Mouse (Mus musculus) midbrain, embryonic 12.5 days (tissue): ENCODE data around the gene Mstn. TPM values are rescaled to one million over a fixed set of nuclear protein-coding genes. Genes with fewer than 3 reads are reported as not detected.

Source experiments
- ATAC-seq: fragments of 200-750 bp; cut with Nextera tagmentation; 2 replicates; pipeline ENCODE4 v1.8.0; 2017; ENCODE audit warnings: low read depth, moderate TSS enrichment, moderate library complexity; ENCODE audit not compliant: low FRiP score
- H3K27ac ChIP-seq: fragments of 300-500 bp; sonication (generic); replicated peaks from 2 replicates; pipeline ENCODE4 v1.5.1; 2016; ENCODE audit warnings: mild to moderate bottlenecking
- H3K27me3 ChIP-seq: fragments of 300-500 bp; sonication (generic); 2 replicates; pipeline ENCODE4 v1.6.1; 2016; ENCODE audit warnings: mild to moderate bottlenecking
- H3K36me3 ChIP-seq: fragments of 300-500 bp; sonication (generic); 2 replicates; pipeline ENCODE4 v1.6.1; 2016
- H3K4me1 ChIP-seq: fragments of 300-500 bp; sonication (generic); 2 replicates; pipeline ENCODE4 v1.6.1; 2016
- H3K4me2 ChIP-seq: fragments of 300-500 bp; sonication (generic); replicated peaks from 2 replicates; pipeline ENCODE4 v1.6.1; 2016; ENCODE audit warnings: mild to moderate bottlenecking, moderate library complexity
- H3K4me3 ChIP-seq: fragments of 300-500 bp; sonication (generic); 2 replicates; pipeline ENCODE4 v1.5.1; 2016; ENCODE audit warnings: mild to moderate bottlenecking
- H3K9ac ChIP-seq: fragments of 300-500 bp; sonication (generic); replicated peaks from 2 replicates; pipeline ENCODE4 v1.6.1; 2016; ENCODE audit warnings: mild to moderate bottlenecking, moderate library complexity
- H3K9me3 ChIP-seq: fragments of 300-500 bp; sonication (generic); 2 replicates; pipeline ENCODE4 v1.6.1; 2016; ENCODE audit warnings: mild to moderate bottlenecking
- WGBS: fragments of 180-500 bp; shearing (Covaris S2); methylation state at CpG from one replicate; pipeline ENCODE4 v1.1.7; 2016; 5-methylcytosine and 5-hydroxymethylcytosine counted together
- polyA plus RNA-seq: library from polyadenylated mRNA; unstranded; fragments of >200 nt; fragmentation: Nextera tagmentation; extraction: Ambion mirVana; gene quantifications from 2 replicates; pipeline ENCODE4 v1.2.1, GENCODE M21; 2016

Gene Mstn
- polyA plus RNA-seq, 1 experiment from 2014 or later: 0.17 TPM

DNA sequence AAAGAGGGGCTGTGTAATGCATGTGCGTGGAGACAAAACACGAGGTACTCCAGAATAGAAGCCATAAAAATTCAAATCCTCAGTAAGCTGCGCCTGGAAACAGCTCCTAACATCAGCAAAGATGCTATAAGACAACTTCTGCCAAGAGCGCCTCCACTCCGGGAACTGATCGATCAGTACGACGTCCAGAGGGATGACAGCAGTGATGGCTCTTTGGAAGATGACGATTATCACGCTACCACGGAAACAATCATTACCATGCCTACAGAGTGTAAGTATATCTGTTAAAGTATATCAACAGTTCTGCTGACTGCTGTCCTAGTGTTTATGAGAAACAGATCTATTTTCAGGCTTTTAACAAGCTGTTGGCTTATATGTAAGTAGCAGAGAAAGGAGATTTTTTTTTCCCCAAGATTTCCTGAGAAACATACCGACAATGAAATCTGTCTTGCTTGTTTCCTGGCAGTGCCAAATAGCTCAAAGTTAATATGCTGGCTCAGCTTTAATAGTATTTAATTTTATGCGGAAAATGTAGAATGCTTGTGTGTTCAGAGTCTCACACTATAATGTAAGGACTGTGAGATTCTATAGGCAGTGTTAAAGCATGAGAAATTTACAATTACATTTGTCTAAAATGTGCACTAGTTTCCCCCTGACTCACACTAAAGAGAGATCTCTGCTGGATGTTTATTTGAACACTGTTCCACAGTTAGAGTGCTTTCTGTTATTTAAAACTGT, 600 bp downstream of the Mstn start:
- ATAC-seq: no peak
- 71% methylated on average over 13 of the region's 13 CpGs for WGBS
- H3K27ac ChIP-seq: no peak overlapping the region
- H3K4me1 ChIP-seq: peaks cover 5% of the 10 kb centered on the region; the same call in 1 of the 2 replicates
- no peak overlapping the region for H3K4me3 ChIP-seq
- H3K27me3 ChIP-seq: no peaks in the 10 kb centered on the region
- no peaks in the 10 kb centered on the region for H3K9me3 ChIP-seq
- H3K9ac ChIP-seq: no peak overlapping the region
- no peaks in the 10 kb centered on the region for H3K36me3 ChIP-seq
- H3K4me2 ChIP-seq: no peak overlapping the region

DNA sequence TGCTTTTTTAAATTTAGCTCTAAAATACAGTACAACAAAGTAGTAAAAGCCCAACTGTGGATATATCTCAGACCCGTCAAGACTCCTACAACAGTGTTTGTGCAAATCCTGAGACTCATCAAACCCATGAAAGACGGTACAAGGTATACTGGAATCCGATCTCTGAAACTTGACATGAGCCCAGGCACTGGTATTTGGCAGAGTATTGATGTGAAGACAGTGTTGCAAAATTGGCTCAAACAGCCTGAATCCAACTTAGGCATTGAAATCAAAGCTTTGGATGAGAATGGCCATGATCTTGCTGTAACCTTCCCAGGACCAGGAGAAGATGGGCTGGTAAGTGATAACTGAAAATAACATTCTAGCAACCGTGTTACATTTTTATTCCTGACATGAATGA, 2.5 kb downstream of the Mstn start:
- H3K27ac ChIP-seq: no peak overlapping the region
- no peaks in the 10 kb centered on the region for H3K36me3 ChIP-seq
- H3K4me3 ChIP-seq: no peak overlapping the region
- no peak for ATAC-seq
- peaks cover 5% of the 10 kb centered on the region; the same call in 1 of the 2 replicates for H3K4me1 ChIP-seq
- no peak overlapping the region for H3K4me2 ChIP-seq
- H3K27me3 ChIP-seq: no peaks in the 10 kb centered on the region
- H3K9ac ChIP-seq: no peak overlapping the region
- 93% methylated on average over 4 of the region's 4 CpGs for WGBS
- no peaks in the 10 kb centered on the region for H3K9me3 ChIP-seq

DNA sequence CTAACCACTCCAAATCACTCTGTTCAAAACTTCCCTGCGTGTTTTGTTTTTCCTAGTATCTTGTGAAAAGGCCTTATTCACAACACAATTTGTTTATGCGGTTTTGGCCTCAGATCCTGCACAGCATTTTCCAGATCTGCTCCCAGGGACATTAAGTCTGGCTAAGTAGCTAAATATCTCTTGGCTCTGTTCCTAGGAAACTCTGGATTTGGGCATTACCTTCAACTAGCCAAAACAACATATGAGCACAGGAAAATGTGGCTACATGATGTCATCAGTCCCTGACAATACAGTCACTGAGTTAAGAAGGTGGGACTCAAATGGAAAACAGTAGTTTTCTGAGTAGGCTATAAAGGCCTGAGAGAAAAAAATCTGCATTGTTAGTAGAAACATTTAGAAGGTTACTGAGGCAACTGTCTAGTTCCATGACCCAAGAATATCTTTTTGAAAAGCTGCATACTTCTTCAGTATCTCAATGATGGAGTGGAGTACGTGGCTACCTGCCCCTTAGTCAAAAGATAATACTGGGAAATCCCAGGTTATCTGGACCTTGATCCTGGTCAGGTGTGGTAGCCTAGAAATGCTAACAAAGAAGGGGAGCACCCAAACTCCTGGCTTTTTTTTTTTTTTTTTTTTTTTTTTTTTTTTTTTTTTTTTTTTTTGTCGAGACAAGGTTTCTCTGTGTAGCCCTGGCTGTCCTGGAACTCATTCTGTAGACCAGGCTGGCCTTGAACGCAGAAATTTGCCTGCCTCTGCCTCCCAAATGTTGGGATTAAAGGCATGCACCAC, 8.5 kb downstream of the Mstn start:
- H3K4me1 ChIP-seq: no peaks in the 10 kb centered on the region
- no peaks in the 10 kb centered on the region for H3K36me3 ChIP-seq
- no peaks in the 10 kb centered on the region for H3K9me3 ChIP-seq
- H3K27ac ChIP-seq: no peak overlapping the region
- no peak overlapping the region for H3K4me3 ChIP-seq
- no peak for ATAC-seq
- H3K4me2 ChIP-seq: no peak overlapping the region
- 77% methylated on average over 5 of the region's 5 CpGs for whole genome bisulfite sequencing
- no peaks in the 10 kb centered on the region for H3K27me3 ChIP-seq
- no peak overlapping the region for H3K9ac ChIP-seq

DNA sequence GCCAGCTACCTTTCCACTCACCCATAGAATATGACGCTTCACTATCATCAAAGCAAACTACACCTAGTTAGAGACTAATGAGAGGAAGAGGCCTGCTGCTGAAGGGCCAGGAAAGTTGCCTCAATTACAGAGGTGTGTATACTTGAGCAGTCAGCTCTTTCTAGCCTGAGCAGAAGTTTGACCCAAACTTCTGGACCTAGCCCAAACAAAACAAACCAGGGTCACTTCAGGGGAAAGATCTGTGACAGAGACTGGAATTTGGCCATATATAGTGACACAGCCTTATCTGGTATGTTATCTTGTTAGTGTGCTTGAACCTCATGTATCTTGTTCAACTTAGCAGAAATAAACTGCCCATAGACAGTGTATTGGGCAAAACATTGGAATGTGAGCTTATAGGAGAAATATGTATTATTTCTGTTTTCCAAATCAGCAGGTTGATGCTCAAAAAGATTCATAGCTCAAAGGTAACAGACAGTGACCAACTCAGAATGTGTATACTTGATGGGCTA, 9.3 kb downstream of the Mstn start:
- Histone ChIP-seq H3K9me3 (no peaks in the 10 kb centered on the region), H3K27ac (no peak overlapping the region), H3K36me3 (no peaks in the 10 kb centered on the region), H3K4me1 (no peaks in the 10 kb centered on the region), H3K27me3 (no peaks in the 10 kb centered on the region), H3K4me3 (no peak overlapping the region), H3K9ac (no peak overlapping the region), H3K4me2 (no peak overlapping the region)
- no peak for ATAC-seq
- 75% methylated on average over 1 of the region's 1 CpGs for WGBS

GRCm38 (mm10) chr1:53076656-53077055, 15.2 kb downstream of the Mstn start:
- Histone ChIP-seq H3K4me3 (no peak overlapping the region), H3K27me3 (no peaks in the 10 kb centered on the region), H3K36me3 (no peaks in the 10 kb centered on the region), H3K9me3 (no peaks in the 10 kb centered on the region), H3K9ac (no peak overlapping the region), H3K4me2 (no peak overlapping the region), H3K4me1 (no peaks in the 10 kb centered on the region), H3K27ac (no peak overlapping the region)
- 88% methylated on average over 3 of the region's 3 CpGs for whole genome bisulfite sequencing
- ATAC-seq: no peak

DNA sequence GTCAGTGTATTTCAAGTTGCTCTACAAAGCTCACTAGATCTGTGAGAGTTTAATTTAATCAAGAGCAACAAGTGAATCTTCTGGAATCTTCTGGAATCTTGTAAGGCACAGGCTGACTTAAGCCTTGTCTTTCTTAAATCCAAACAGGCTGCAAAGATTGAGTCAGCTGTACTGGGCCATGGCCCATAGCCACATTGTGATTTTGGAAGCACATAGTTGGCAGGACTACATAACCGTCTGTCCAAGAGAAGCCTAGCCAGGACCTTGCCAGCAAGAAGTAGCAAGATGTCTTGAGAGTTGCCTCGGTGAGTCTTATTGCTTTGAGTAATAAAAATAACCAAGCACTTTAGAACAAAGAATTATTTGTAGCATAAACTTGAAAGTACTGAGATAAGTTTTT, 18.4 kb downstream of the Mstn start:
- Histone ChIP-seq H3K4me3 (no peak overlapping the region), H3K4me2 (no peak overlapping the region), H3K9ac (no peak overlapping the region), H3K9me3 (no peaks in the 10 kb centered on the region), H3K4me1 (no peaks in the 10 kb centered on the region), H3K27ac (no peak overlapping the region), H3K36me3 (no peaks in the 10 kb centered on the region), H3K27me3 (no peaks in the 10 kb centered on the region)
- 81% methylated on average over 2 of the region's 2 CpGs for WGBS
- no peak for ATAC-seq

GRCm38 (mm10) chr1:53080603-53081002, 19.2 kb downstream of the Mstn start:
- Histone ChIP-seq H3K27me3 (no peaks in the 10 kb centered on the region), H3K4me2 (no peak overlapping the region), H3K9me3 (no peaks in the 10 kb centered on the region), H3K36me3 (no peaks in the 10 kb centered on the region), H3K27ac (no peak overlapping the region), H3K4me3 (no peak overlapping the region), H3K4me1 (no peaks in the 10 kb centered on the region), H3K9ac (no peak overlapping the region)
- no peak for ATAC-seq
- WGBS: 83% methylated on average over 3 of the region's 3 CpGs

DNA sequence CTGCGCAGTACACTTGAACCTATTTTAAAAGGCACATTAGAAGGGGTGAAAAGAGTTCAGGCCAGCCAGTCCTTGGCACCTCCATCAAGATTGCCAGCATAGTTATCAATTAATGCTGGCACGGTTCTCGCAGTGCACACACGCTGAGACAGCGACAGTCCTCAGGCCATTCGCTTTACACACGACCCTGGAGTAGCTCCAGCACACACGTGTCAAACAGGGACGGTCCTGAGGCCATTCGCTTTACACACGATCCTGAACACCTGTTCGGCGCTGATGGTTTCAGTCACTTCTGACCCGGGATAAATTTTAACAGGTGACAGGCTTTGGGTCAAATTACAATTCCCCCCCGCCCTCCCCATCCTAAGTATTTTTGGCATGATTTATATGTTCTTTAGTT, 23.8 kb downstream of the Mstn start:
- Histone ChIP-seq H3K27me3 (no peaks in the 10 kb centered on the region), H3K36me3 (no peaks in the 10 kb centered on the region), H3K9me3 (no peaks in the 10 kb centered on the region), H3K4me2 (no peak overlapping the region), H3K4me3 (no peak overlapping the region), H3K27ac (no peak overlapping the region), H3K4me1 (no peaks in the 10 kb centered on the region), H3K9ac (no peak overlapping the region)
- ATAC-seq: no peak
- 89% methylated on average over 15 of the region's 15 CpGs for WGBS

DNA sequence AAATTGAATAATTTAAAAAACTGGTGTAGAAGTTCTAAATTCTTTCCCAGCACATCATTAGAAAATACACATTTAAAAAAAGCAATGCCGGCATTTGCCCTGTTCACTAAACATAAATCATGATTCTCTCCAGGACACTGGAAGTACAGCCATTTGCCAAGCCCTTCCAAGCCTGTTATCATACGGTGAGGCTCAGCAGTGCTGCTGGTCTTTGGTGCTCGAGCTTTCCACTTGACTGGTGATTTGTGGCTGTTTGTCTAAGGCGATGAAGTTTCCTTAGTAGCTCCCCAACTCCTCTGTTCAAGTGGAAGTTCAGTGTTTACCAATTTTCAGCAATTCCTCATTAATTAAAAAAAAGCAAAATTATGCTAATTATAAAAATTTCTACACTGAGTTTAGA, 24.6 kb downstream of the Mstn start:
- Histone ChIP-seq H3K4me2 (no peak overlapping the region), H3K9me3 (no peaks in the 10 kb centered on the region), H3K27me3 (no peaks in the 10 kb centered on the region), H3K27ac (no peak overlapping the region), H3K36me3 (no peaks in the 10 kb centered on the region), H3K4me1 (no peaks in the 10 kb centered on the region), H3K4me3 (no peak overlapping the region), H3K9ac (no peak overlapping the region)
- no peak for ATAC-seq
- 77% methylated on average over 4 of the region's 4 CpGs for WGBS

DNA sequence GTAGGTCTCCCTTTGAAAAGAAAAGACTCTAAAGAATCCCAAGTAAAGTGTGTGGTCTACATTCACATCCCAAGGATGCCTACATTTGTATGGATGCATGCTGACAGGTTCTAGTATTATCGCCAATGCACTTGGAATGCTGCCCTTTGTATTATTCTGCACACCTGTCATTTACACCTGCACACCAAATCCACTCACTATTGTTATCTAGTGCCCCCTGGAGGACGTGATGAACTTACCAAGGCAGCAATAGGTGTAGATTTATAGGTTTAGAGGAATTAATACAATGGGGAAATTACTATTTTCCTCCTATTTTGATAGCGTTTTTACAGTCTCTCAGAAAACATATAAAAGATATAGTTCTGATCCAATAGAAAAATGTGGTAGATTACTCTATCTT, 31.7 kb downstream of the Mstn start:
- H3K4me2 ChIP-seq: no peak overlapping the region
- no peaks in the 10 kb centered on the region for H3K4me1 ChIP-seq
- H3K9ac ChIP-seq: no peak overlapping the region
- no peak for ATAC-seq
- H3K27ac ChIP-seq: no peak overlapping the region
- H3K4me3 ChIP-seq: no peak overlapping the region
- no peaks in the 10 kb centered on the region for H3K27me3 ChIP-seq
- no peaks in the 10 kb centered on the region for H3K36me3 ChIP-seq
- 40% methylated on average over 3 of the region's 3 CpGs for WGBS
- no peaks in the 10 kb centered on the region for H3K9me3 ChIP-seq

GRCm38 (mm10) chr1:53110561-53110960, 49.1 kb downstream of the Mstn start:
- Histone ChIP-seq H3K9me3 (no peaks in the 10 kb centered on the region), H3K4me1 (no peaks in the 10 kb centered on the region), H3K27ac (no peak overlapping the region), H3K9ac (no peak overlapping the region), H3K4me3 (no peak overlapping the region), H3K4me2 (no peak overlapping the region), H3K36me3 (no peaks in the 10 kb centered on the region), H3K27me3 (no peaks in the 10 kb centered on the region)
- no peak for ATAC-seq
- WGBS: 86% methylated on average over 1 of the region's 1 CpGs
